Mouse (Mus musculus) lung, embryonic 14.5 days (tissue): Measurements from ENCODE around the gene Megf11. TPM values are rescaled to one million over a fixed set of nuclear protein-coding genes. Genes with fewer than 3 reads are reported as not detected.

Experiments used
- ATAC-seq: fragments of 200-750 bp; cut with Nextera tagmentation; 2 replicates; pipeline ENCODE4 v1.8.0; 2017; ENCODE audit warnings: mild to moderate bottlenecking, moderate TSS enrichment, moderate library complexity; ENCODE audit not compliant: insufficient read depth
- DNase-seq: peaks from one replicate; pipeline ENCODE4 v3.0.0-alpha.2; 2015
- H3K27ac ChIP-seq: fragments of 300-500 bp; sonication (generic); 2 replicates; pipeline ENCODE4 v1.5.1; 2014; ENCODE audit warnings: low read depth, mild to moderate bottlenecking, moderate library complexity
- H3K27me3 ChIP-seq: fragments of 300-500 bp; sonication (generic); 2 replicates; pipeline ENCODE4 v1.6.1; 2014; ENCODE audit warnings: low read length, control low read depth; ENCODE audit not compliant: insufficient read depth
- H3K36me3 ChIP-seq: fragments of 300-500 bp; sonication (generic); 2 replicates; pipeline ENCODE4 v1.6.1; 2014; ENCODE audit warnings: control low read depth; ENCODE audit not compliant: insufficient read depth
- H3K4me1 ChIP-seq: fragments of 300-500 bp; sonication (generic); 2 replicates; pipeline ENCODE4 v1.6.1; 2014; ENCODE audit warnings: antibody characterized with exemption, control low read depth; ENCODE audit not compliant: insufficient read depth
- H3K4me2 ChIP-seq: fragments of 300-500 bp; sonication (generic); 2 replicates; pipeline ENCODE4 v1.6.1; 2014; ENCODE audit warnings: mild to moderate bottlenecking
- H3K4me3 ChIP-seq: fragments of 300-500 bp; sonication (generic); 2 replicates; pipeline ENCODE4 v1.5.1; 2014; ENCODE audit warnings: low read depth, low read length
- H3K9ac ChIP-seq: fragments of 300-500 bp; sonication (generic); 2 replicates; pipeline ENCODE4 v1.6.1; 2014
- H3K9me3 ChIP-seq: fragments of 300-500 bp; sonication (generic); 2 replicates; pipeline ENCODE4 v1.6.1; 2016; ENCODE audit warnings: low read depth, low read length, control low read depth
- CTCF ChIP-seq: IDR thresholded peaks from 2 replicates; pipeline ENCODE4 v1.5.1; 2016; ENCODE audit warnings: antibody characterized with exemption, low read depth
- WGBS: fragments of 180-500 bp; shearing (Covaris S2); extraction: QIAGEN DNeasy Blood & Tissue Kit; methylation state at CpG from one replicate; pipeline ENCODE4 v1.1.7; 2014; 5-methylcytosine and 5-hydroxymethylcytosine counted together
- polyA plus RNA-seq: library from polyadenylated mRNA; unstranded; fragments of >200 nt; fragmentation: Nextera tagmentation; extraction: Ambion mirVana; gene quantifications from 2 replicates; pipeline ENCODE4 v1.2.1, GENCODE M21; 2014

Megf11 gene
- polyA plus RNA-seq, 1 experiment from 2014 or later, result 1.6 TPM

DNA sequence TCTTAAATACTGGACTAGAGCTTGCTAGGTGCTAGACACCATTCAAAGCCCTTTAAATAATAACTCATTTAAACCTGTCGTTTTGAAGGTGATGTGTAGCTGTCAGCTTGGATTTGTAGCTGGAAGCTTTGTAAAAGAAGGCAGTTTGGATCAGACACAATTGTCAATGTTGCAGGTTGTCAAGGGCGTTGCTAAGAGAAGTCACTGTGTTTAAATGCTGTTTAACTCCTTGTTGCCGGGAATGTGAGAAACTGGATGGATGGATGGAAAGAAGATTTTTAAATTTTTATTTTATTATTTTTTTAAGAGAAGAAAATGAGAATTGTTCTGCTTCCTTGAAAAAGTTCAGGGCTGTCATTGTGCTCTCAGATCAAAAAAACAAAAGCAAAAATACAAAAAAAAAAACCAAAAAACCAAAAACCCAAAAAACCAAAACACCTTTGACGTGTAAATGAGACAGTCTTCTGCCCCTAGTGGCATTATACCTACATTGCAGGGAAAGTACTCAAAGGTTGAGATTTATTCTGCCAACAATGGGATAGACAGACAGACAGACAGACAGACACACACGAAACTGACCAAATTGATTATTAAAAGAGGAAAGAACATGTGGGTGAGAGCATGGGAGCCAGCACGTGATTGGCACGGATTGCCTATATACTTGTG lies 227.7 kb downstream of the Megf11 start:
- Histone ChIP-seq H3K27me3 (no peaks in the 10 kb centered on the region), H3K27ac (no peak overlapping the region), H3K4me1 (peaks cover 8% of the 10 kb centered on the region; the same call in 1 of the 2 replicates), H3K36me3 (no peaks in the 10 kb centered on the region), H3K4me3 (no peak overlapping the region), H3K4me2 (no peak overlapping the region), H3K9ac (no peak overlapping the region), H3K9me3 (no peaks in the 10 kb centered on the region)
- peak; percentile 58 for TF ChIP-seq CTCF
- ATAC-seq (no peak), DNase-seq (peak; percentile 25)
- 52% methylated on average over 7 of the region's 7 CpGs for WGBS

DNA sequence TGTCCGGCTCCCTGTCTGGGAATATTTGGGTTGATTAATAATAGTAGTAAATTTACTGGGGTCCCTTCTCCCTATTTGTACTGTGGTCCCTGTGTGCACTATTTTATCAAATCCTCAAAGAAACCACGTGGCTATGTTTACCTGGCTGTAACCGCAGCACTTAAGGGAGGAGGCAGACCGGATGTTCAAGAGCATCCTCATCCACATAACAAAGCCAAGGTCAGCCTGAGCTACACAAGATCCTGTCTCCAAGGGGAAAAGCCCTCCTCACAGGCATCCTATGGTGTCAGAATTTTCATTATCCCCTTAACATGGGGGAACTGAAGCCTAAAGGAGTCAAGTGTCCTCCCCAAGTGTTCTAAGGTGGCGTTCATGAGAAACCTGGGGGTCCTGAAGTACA lies 232.0 kb downstream of the Megf11 start:
- no peak overlapping the region for H3K4me2 ChIP-seq
- no peaks in the 10 kb centered on the region for H3K9me3 ChIP-seq
- H3K27ac ChIP-seq, result no peak overlapping the region
- no peak overlapping the region for H3K9ac ChIP-seq
- H3K27me3 ChIP-seq, result no peaks in the 10 kb centered on the region
- DNase-seq (no peak), ATAC-seq (no peak)
- 0 out of 2 replicates have a peak, but pooled peaks cover 2% of the 10 kb centered on the region for H3K4me1 ChIP-seq
- H3K4me3 ChIP-seq, result no peak overlapping the region
- no peaks in the 10 kb centered on the region for H3K36me3 ChIP-seq
- TF ChIP-seq CTCF, result no peak
- 46% methylated on average over 5 of the region's 5 CpGs for WGBS

DNA sequence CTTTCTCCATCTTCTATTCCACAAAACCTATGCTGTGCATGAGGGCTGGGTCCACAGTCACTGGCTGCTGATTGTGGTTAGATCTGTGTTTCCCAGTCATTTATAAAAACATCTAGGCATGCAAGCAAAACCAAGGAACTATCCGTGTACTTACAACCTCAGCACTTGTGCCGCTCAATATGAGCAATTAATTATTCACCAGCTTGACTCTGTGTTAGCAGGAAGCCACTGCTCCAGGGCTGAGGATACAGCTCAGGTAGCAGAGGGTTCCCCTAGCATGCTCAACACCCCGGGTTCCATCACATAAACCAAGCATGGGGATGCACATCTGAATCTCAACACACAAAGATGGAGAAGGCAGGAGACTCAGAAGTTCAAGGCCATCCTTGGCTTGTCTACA lies 233.0 kb downstream of the Megf11 start:
- H3K36me3 ChIP-seq, result no peaks in the 10 kb centered on the region
- WGBS, result 77% methylated on average over 3 of the region's 3 CpGs
- no peaks in the 10 kb centered on the region for H3K4me1 ChIP-seq
- DNase-seq (no peak), ATAC-seq (no peak)
- no peak overlapping the region for H3K4me3 ChIP-seq
- no peak for TF ChIP-seq CTCF
- H3K9me3 ChIP-seq, result no peaks in the 10 kb centered on the region
- H3K27ac ChIP-seq, result no peak overlapping the region
- H3K9ac ChIP-seq, result no peak overlapping the region
- no peaks in the 10 kb centered on the region for H3K27me3 ChIP-seq
- no peak overlapping the region for H3K4me2 ChIP-seq

DNA sequence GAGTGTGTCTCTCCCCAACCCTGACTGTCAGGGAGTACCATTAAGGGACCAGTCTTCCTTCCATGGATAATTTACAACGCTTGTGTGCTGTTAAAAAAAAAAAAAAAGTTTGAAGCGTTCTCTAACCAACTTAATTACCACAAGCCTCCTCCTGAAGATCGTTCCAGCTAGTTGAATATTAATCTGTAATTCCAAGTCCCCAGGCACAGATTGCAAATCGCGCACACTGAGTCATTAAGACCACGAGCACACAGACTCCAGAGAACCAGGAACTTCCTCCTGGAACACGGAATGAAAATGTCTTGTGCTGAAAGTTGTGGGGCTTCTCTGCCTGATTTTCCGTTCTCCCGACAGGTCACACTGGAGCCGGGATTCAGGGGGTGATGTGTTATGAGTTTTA lies 234.0 kb downstream of the Megf11 start:
- ATAC-seq (no peak), DNase-seq (no peak)
- Histone ChIP-seq H3K27me3 (no peaks in the 10 kb centered on the region), H3K9ac (no peak overlapping the region), H3K4me2 (no peak overlapping the region), H3K4me1 (no peaks in the 10 kb centered on the region), H3K36me3 (no peaks in the 10 kb centered on the region), H3K4me3 (no peak overlapping the region), H3K9me3 (no peaks in the 10 kb centered on the region), H3K27ac (no peak overlapping the region)
- 76% methylated on average over 10 of the region's 10 CpGs for WGBS
- TF ChIP-seq CTCF, result no peak

DNA sequence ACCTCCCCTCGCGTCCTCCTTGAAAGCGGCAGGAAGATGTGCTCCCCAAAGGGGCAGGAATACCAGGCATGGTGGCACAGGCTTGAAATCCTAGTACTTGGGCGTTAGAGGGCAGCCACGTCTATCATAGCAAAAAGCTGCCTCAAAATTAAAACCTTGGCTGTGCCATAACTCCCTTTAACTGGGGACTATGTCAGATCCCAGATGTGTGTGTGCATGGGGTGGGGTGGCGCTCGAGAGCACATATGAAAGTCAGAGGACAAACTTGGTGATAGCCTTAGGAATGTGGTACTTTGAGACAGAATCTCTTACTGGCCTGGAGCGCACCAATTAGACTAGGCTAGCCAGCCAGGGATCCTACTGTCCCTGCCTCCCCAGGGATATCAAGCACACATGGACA lies 235.2 kb downstream of the Megf11 start:
- no peak overlapping the region for H3K9ac ChIP-seq
- TF ChIP-seq CTCF, result no peak; the same call in 1 of the 2 replicates
- no peaks in the 10 kb centered on the region for H3K36me3 ChIP-seq
- 64% methylated on average over 8 of the region's 8 CpGs for WGBS
- ATAC-seq (no peak), DNase-seq (no peak)
- H3K9me3 ChIP-seq, result no peaks in the 10 kb centered on the region
- H3K27ac ChIP-seq, result no peak overlapping the region
- H3K4me1 ChIP-seq, result no peaks in the 10 kb centered on the region
- H3K4me3 ChIP-seq, result no peak overlapping the region
- H3K27me3 ChIP-seq, result no peaks in the 10 kb centered on the region
- H3K4me2 ChIP-seq, result no peak overlapping the region

DNA sequence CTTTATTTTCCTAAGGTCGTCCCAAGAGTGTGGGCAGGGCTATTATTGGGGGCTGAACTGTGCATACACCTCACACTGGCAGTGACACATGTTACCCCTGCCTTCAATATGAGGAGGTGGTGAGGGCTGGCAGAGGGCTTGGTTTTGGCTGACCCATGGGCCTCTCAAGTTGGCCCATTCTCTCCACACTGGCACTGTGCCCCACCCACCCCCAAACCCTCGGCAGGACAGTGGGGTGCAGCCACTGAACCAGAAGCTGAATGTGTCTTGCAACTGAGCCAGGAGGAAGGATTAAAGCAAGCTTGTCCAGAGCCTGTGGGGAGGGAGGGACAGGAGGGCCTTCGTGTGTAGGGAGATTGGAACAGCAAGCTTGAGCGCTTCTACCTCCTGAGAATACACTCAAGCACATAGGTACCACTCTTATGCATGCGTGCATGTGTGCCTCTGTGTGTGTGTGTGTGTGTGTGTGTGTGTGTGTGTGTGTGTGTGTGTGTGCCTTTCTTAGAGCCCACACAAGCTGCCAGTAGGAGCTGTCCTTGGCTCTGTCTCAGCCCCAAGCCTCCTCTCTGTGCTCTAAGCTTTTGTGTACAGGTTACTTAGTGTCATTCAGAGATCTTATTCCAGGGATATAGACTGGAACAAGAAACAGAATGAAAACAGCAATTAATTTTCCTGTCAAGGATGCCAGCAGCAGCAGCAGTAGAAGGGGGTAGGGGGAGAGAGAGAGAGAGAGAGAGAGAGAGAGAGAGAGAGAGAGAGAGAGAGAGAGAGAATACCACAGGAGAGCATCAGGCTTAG lies 236.3 kb downstream of the Megf11 start:
- no peak for TF ChIP-seq CTCF
- no peaks in the 10 kb centered on the region for H3K27me3 ChIP-seq
- no peaks in the 10 kb centered on the region for H3K9me3 ChIP-seq
- H3K9ac ChIP-seq, result no peak overlapping the region
- no peak overlapping the region for H3K27ac ChIP-seq
- no peaks in the 10 kb centered on the region for H3K36me3 ChIP-seq
- ATAC-seq (no peak), DNase-seq (no peak)
- no peak overlapping the region for H3K4me2 ChIP-seq
- no peak overlapping the region for H3K4me3 ChIP-seq
- 62% methylated on average over 5 of the region's 5 CpGs for WGBS
- H3K4me1 ChIP-seq, result no peaks in the 10 kb centered on the region

DNA sequence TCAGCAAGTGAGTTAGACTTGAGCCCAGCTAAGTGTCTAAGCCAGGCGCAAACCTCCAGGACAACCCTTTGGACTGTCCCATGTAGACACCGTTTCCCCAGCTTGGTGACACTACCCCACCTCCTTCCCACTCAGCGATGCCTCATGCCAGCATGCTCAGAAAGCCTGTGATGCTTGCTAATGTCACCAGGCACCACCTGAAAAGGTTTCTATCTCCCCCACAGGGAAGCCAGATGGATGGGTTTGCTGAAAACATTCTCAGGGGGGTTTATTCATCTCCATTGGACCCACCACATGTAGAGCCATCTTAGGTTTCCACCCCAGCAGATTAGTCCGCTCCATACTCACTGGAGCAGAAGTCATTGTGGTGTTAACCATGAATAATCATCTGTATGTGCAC lies 237.9 kb downstream of the Megf11 start:
- WGBS, result 87% methylated on average over 4 of the region's 4 CpGs
- Histone ChIP-seq H3K27ac (no peak overlapping the region), H3K4me2 (no peak overlapping the region), H3K36me3 (no peaks in the 10 kb centered on the region), H3K27me3 (no peaks in the 10 kb centered on the region), H3K9ac (no peak overlapping the region), H3K4me3 (no peak overlapping the region), H3K9me3 (no peaks in the 10 kb centered on the region), H3K4me1 (no peaks in the 10 kb centered on the region)
- TF ChIP-seq CTCF, result no peak
- no peak for ATAC-seq
- no peak for DNase-seq
